Mouse (Mus musculus) bone marrow macrophage, adult 2 months (primary cell): ENCODE measurements around the gene Ryr3.

Source experiments
- CTCF ChIP-seq: IDR thresholded peaks from 2 replicates; pipeline ENCODE4 v1.5.1; 2012; ENCODE audit warnings: low read depth, mild to moderate bottlenecking, low read length, moderate library complexity
- POLR2A ChIP-seq: IDR thresholded peaks from 2 replicates; pipeline ENCODE4 v1.6.1; 2012; ENCODE audit warnings: mild to moderate bottlenecking, low read depth, low read length, borderline replicate concordance

GRCm38 (mm10) chr2:112593322-112593721, 623.6 kb downstream of the Ryr3 start:
- no peak for TF ChIP-seq CTCF
- no peak for TF ChIP-seq POLR2A
